Mouse (Mus musculus): ENCODE data around the gene Plk5. TPM values are rescaled to one million over a fixed set of nuclear protein-coding genes. Genes with fewer than 3 reads are reported as not detected.
"Not testable (repeated sequence)": the region's sequence is repeated elsewhere in the genome, so short reads cannot be mapped to it uniquely, and the experiment has no call there.

Gene Plk5
- polyA plus RNA-seq, 1 experiment from 2014 or later: 6.2 TPM

GRCm38 (mm10) chr10:80332525-80332989, 23.7 kb upstream of the Plk5 start:
- no peaks in the 10 kb centered on the region for H3K9me3 ChIP-seq
- H3K27me3 ChIP-seq (replicated peaks): peaks cover 4% of the 10 kb centered on the region; the same call in 1 of the 2 replicates

GRCm38 (mm10) chr10:80336263-80336662, 20.0 kb upstream of the Plk5 start:
- H3K27me3 ChIP-seq (replicated peaks): peaks cover 16% of the 10 kb centered on the region
- H3K27ac ChIP-seq: no peak overlapping the region
- no peak overlapping the region for H3K4me3 ChIP-seq
- no peak for ATAC-seq (replicated peaks)
- H3K4me2 ChIP-seq: no peak overlapping the region
- H3K4me1 ChIP-seq: peaks cover 6% of the 10 kb centered on the region; the same call in 1 of the 2 replicates
- WGBS: 92% methylated on average over 12 of the region's 12 CpGs
- H3K9ac ChIP-seq: no peak overlapping the region
- no peaks in the 10 kb centered on the region for H3K36me3 ChIP-seq (replicated peaks)
- no peaks in the 10 kb centered on the region for H3K9me3 ChIP-seq

More at GRCm38 (mm10) chr10:80332525-80332989, 23.7 kb upstream of the Plk5 start:
- Histone ChIP-seq H3K4me2 (no peak overlapping the region), H3K4me1 (peaks cover 13% of the 10 kb centered on the region), H3K36me3 (replicated peaks) (no peaks in the 10 kb centered on the region), H3K9ac (no peak overlapping the region; the same call in 1 of the 2 replicates), H3K4me3 (no peak overlapping the region), H3K27ac (no peak overlapping the region)
- WGBS: 75% methylated on average over 5 of the region's 5 CpGs
- no peak for ATAC-seq (replicated peaks)

GRCm38 (mm10) chr10:80339941-80340750, 16.1 kb upstream of the Plk5 start:
- H3K27me3 ChIP-seq (replicated peaks): peaks cover 51% of the 10 kb centered on the region
- ATAC-seq (replicated peaks): no peak

GRCm38 (mm10) chr10:80341026-80341425, 15.2 kb upstream of the Plk5 start:
- H3K27me3 ChIP-seq (replicated peaks): peaks cover 60% of the 10 kb centered on the region
- peaks cover 27% of the 10 kb centered on the region for H3K4me1 ChIP-seq
- no peaks in the 10 kb centered on the region for H3K36me3 ChIP-seq (replicated peaks)
- no peak overlapping the region for H3K9ac ChIP-seq
- no peak overlapping the region for H3K27ac ChIP-seq
- no peak for ATAC-seq (replicated peaks)
- no peaks in the 10 kb centered on the region for H3K9me3 ChIP-seq
- H3K4me2 ChIP-seq: no peak overlapping the region
- WGBS: 6% methylated on average over 21 of the region's 21 CpGs
- no peak overlapping the region for H3K4me3 ChIP-seq

More at GRCm38 (mm10) chr10:80339941-80340750, 16.1 kb upstream of the Plk5 start:
- peak overlapping the region; percentile 3; the same call in 1 of the 2 replicates for H3K4me3 ChIP-seq
- H3K27ac ChIP-seq: no peak overlapping the region
- H3K4me1 ChIP-seq: peaks cover 27% of the 10 kb centered on the region
- no peaks in the 10 kb centered on the region for H3K9me3 ChIP-seq
- 21% methylated on average over 19 of the region's 19 CpGs for WGBS
- peak overlapping the region; percentile 24; the same call in 1 of the 2 replicates for H3K4me2 ChIP-seq
- H3K9ac ChIP-seq: 0 out of 2 replicates have a peak overlapping the region, but pooled peaks have one; percentile 6
- no peaks in the 10 kb centered on the region for H3K36me3 ChIP-seq (replicated peaks)

GRCm38 (mm10) chr10:80341491-80342304, 14.6 kb upstream of the Plk5 start:
- H3K9me3 ChIP-seq: no peaks in the 10 kb centered on the region
- H3K4me1 ChIP-seq: peaks cover 27% of the 10 kb centered on the region
- H3K4me3 ChIP-seq: peak overlapping the region; percentile 32
- no peak overlapping the region for H3K27ac ChIP-seq
- peaks cover 65% of the 10 kb centered on the region for H3K27me3 ChIP-seq (replicated peaks)
- 2% methylated on average over 47 of the region's 47 CpGs for WGBS
- peak; percentile 24; the same call in 1 of the 2 replicates for ATAC-seq (replicated peaks)
- H3K36me3 ChIP-seq (replicated peaks): no peaks in the 10 kb centered on the region
- peak overlapping the region; percentile 56 for H3K4me2 ChIP-seq
- H3K9ac ChIP-seq: no peak overlapping the region

- Histone ChIP-seq H3K27ac (no peak overlapping the region), H3K4me2 (peak overlapping the region; percentile 56), H3K9ac (no peak overlapping the region), H3K27me3 (replicated peaks) (peaks cover 70% of the 10 kb centered on the region), H3K4me1 (peaks cover 27% of the 10 kb centered on the region), H3K4me3 (peak overlapping the region; percentile 32), H3K36me3 (replicated peaks) (no peaks in the 10 kb centered on the region), H3K9me3 (no peaks in the 10 kb centered on the region)
- WGBS: 2% methylated on average over 26 of the region's 26 CpGs
- peak; percentile 24 for ATAC-seq (replicated peaks)
These were observed 13.9 kb upstream of the Plk5 start for GRCm38 (mm10) chr10:80342305-80342748.

GRCm38 (mm10) chr10:80342749-80343424, 13.4 kb upstream of the Plk5 start:
- Histone ChIP-seq H3K27me3 (replicated peaks) (peaks cover 75% of the 10 kb centered on the region), H3K4me1 (peaks cover 27% of the 10 kb centered on the region), H3K4me3 (peak overlapping the region; percentile 32), H3K27ac (no peak overlapping the region), H3K36me3 (replicated peaks) (no peaks in the 10 kb centered on the region), H3K9ac (no peak overlapping the region), H3K9me3 (no peaks in the 10 kb centered on the region), H3K4me2 (peak overlapping the region; percentile 56)
- ATAC-seq (replicated peaks): peak; percentile 65
- WGBS: 0% methylated on average over 30 of the region's 33 CpGs

- ATAC-seq (replicated peaks): peak; percentile 16; the same call in 1 of the 2 replicates
- WGBS: 24% methylated on average over 13 of the region's 13 CpGs
- H3K9ac ChIP-seq: no peak overlapping the region
These were observed 12.8 kb upstream of the Plk5 start for GRCm38 (mm10) chr10:80343425-80343895.

GRCm38 (mm10) chr10:80344131-80344661, 12.1 kb upstream of the Plk5 start:
- Histone ChIP-seq H3K27ac (no peak overlapping the region), H3K27me3 (replicated peaks) (peaks cover 88% of the 10 kb centered on the region), H3K4me3 (no peak overlapping the region), H3K9me3 (no peaks in the 10 kb centered on the region), H3K4me2 (no peak overlapping the region), H3K36me3 (replicated peaks) (no peaks in the 10 kb centered on the region), H3K4me1 (peaks cover 36% of the 10 kb centered on the region), H3K9ac (no peak overlapping the region)
- WGBS: 38% methylated on average over 9 of the region's 9 CpGs
- no peak for ATAC-seq (replicated peaks)

More at GRCm38 (mm10) chr10:80343425-80343895, 12.8 kb upstream of the Plk5 start:
- no peaks in the 10 kb centered on the region for H3K9me3 ChIP-seq
- H3K4me1 ChIP-seq: peaks cover 30% of the 10 kb centered on the region
- no peaks in the 10 kb centered on the region for H3K36me3 ChIP-seq (replicated peaks)
- peaks cover 81% of the 10 kb centered on the region for H3K27me3 ChIP-seq (replicated peaks)
- peak overlapping the region; percentile 32 for H3K4me3 ChIP-seq
- H3K27ac ChIP-seq: no peak overlapping the region
- H3K4me2 ChIP-seq: peak overlapping the region; percentile 56

GRCm38 (mm10) chr10:80345122-80345521, 11.1 kb upstream of the Plk5 start:
- H3K4me3 ChIP-seq: no peak overlapping the region
- H3K27me3 ChIP-seq (replicated peaks): peaks cover 97% of the 10 kb centered on the region
- no peak overlapping the region for H3K27ac ChIP-seq
- no peak for ATAC-seq (replicated peaks)
- H3K36me3 ChIP-seq (replicated peaks): no peaks in the 10 kb centered on the region
- H3K9ac ChIP-seq: no peak overlapping the region
- H3K4me1 ChIP-seq: peaks cover 33% of the 10 kb centered on the region
- WGBS: under 1% methylated on average over 16 of the region's 16 CpGs
- no peak overlapping the region for H3K4me2 ChIP-seq
- H3K9me3 ChIP-seq: no peaks in the 10 kb centered on the region

GRCm38 (mm10) chr10:80345929-80346328, 10.3 kb upstream of the Plk5 start:
- not testable (repeated sequence) for ATAC-seq (replicated peaks); H3K4me2 ChIP-seq; H3K9ac ChIP-seq; H3K36me3 ChIP-seq (replicated peaks); H3K9me3 ChIP-seq; H3K27ac ChIP-seq; H3K4me3 ChIP-seq
- H3K27me3 ChIP-seq (replicated peaks): peaks cover 97% of the 10 kb centered on the region
- 77% methylated on average over 6 of the region's 6 CpGs for WGBS
- peaks cover 30% of the 10 kb centered on the region for H3K4me1 ChIP-seq

All from midbrain, embryonic 15.5 days (tissue).